Mouse (Mus musculus) liver, embryonic 11.5 days (tissue): ENCODE data around the gene Sln. TPM values are rescaled to one million over a fixed set of nuclear protein-coding genes. Genes with fewer than 3 reads are reported as not detected.

Experiments
- ATAC-seq: fragments of 200-750 bp; cut with Nextera tagmentation; replicated peaks from 2 replicates; pipeline ENCODE4 v1.8.0; 2017; ENCODE audit warnings: moderate number of reproducible peaks, mild to moderate bottlenecking, moderate TSS enrichment, moderate library complexity; ENCODE audit not compliant: low FRiP score
- DNase-seq: peaks from one replicate; pipeline ENCODE4 v3.0.0-alpha.2; 2017; ENCODE audit warnings: low spot score
- H3K27ac ChIP-seq: fragments of 300-500 bp; sonication (generic); 2 replicates; pipeline ENCODE4 v1.5.1; 2014; ENCODE audit warnings: mild to moderate bottlenecking, low read depth, low read length, control low read depth
- H3K27me3 ChIP-seq: fragments of 300-500 bp; sonication (generic); replicated peaks from 2 replicates; pipeline ENCODE4 v1.6.1; 2014; ENCODE audit warnings: low read length, mixed read lengths; ENCODE audit not compliant: control insufficient read depth, insufficient read depth
- H3K36me3 ChIP-seq: fragments of 300-500 bp; sonication (generic); 2 replicates; pipeline ENCODE4 v1.6.1; 2014; ENCODE audit warnings: mild to moderate bottlenecking, low read length, moderate library complexity, mixed read lengths; ENCODE audit not compliant: control insufficient read depth, insufficient read depth
- H3K4me1 ChIP-seq: fragments of 300-500 bp; sonication (generic); replicated peaks from 2 replicates; pipeline ENCODE4 v1.6.1; 2014; ENCODE audit warnings: low read length, mixed read lengths; ENCODE audit not compliant: control insufficient read depth, insufficient read depth
- H3K4me2 ChIP-seq: fragments of 300-500 bp; sonication (generic); 2 replicates; pipeline ENCODE4 v1.6.1; 2014; ENCODE audit warnings: mild to moderate bottlenecking, control low read depth, moderate library complexity
- H3K4me3 ChIP-seq: fragments of 300-500 bp; sonication (generic); 2 replicates; pipeline ENCODE4 v1.5.1; 2014; ENCODE audit warnings: low read depth, low read length, control low read depth
- H3K9ac ChIP-seq: fragments of 300-500 bp; sonication (generic); 2 replicates; pipeline ENCODE4 v1.6.1; 2014; ENCODE audit warnings: low read depth, low read length, control low read depth
- H3K9me3 ChIP-seq: fragments of 300-500 bp; sonication (generic); 2 replicates; pipeline ENCODE4 v1.6.1; 2016; ENCODE audit warnings: low read length, inconsistent platforms, mixed read lengths; ENCODE audit not compliant: control insufficient read depth
- WGBS: fragments of 180-500 bp; shearing (Covaris S2); extraction: QIAGEN DNeasy Blood & Tissue Kit; methylation state at CpG from one replicate; pipeline ENCODE4 v1.1.7; 2014; 5-methylcytosine and 5-hydroxymethylcytosine counted together
- polyA plus RNA-seq: library from polyadenylated mRNA; unstranded; fragments of >200 nt; fragmentation: Nextera tagmentation; extraction: Ambion mirVana; gene quantifications from 2 replicates; pipeline ENCODE4 v1.2.1, GENCODE M21; 2014

Sln gene
- polyA plus RNA-seq, 1 experiment from 2014 or later: 0.45 TPM

- Histone ChIP-seq H3K36me3 (no peaks in the 10 kb centered on the region), H3K4me2 (no peak overlapping the region), H3K4me3 (no peak overlapping the region), H3K27ac (no peak overlapping the region), H3K9me3 (no peaks in the 10 kb centered on the region), H3K27me3 (no peaks in the 10 kb centered on the region), H3K4me1 (no peaks in the 10 kb centered on the region), H3K9ac (no peak overlapping the region)
- DNase-seq: no peak
- ATAC-seq: no peak
- WGBS: 58% methylated on average over 4 of the region's 4 CpGs
Observed at GRCm38 (mm10) chr9:53835976-53836375, 14.0 kb upstream of the Sln start.

- H3K4me2 ChIP-seq: no peak overlapping the region
- no peak overlapping the region for H3K27ac ChIP-seq
- H3K4me1 ChIP-seq: no peaks in the 10 kb centered on the region
- H3K27me3 ChIP-seq: no peaks in the 10 kb centered on the region
- H3K9me3 ChIP-seq: no peaks in the 10 kb centered on the region
- H3K36me3 ChIP-seq: no peaks in the 10 kb centered on the region
- no peak for ATAC-seq
- no peak overlapping the region for H3K9ac ChIP-seq
- H3K4me3 ChIP-seq: no peak overlapping the region
- DNase-seq: no peak
- WGBS: 69% methylated on average over 8 of the region's 8 CpGs
Observed at GRCm38 (mm10) chr9:53838816-53839215, 11.1 kb upstream of the Sln start.

GRCm38 (mm10) chr9:53848548-53848947 lies 1.4 kb upstream of the Sln start:
- DNase-seq (no peak), ATAC-seq (no peak)
- Histone ChIP-seq H3K4me2 (no peak overlapping the region), H3K4me1 (no peaks in the 10 kb centered on the region), H3K27ac (no peak overlapping the region), H3K9ac (no peak overlapping the region), H3K9me3 (no peaks in the 10 kb centered on the region), H3K36me3 (no peaks in the 10 kb centered on the region), H3K4me3 (no peak overlapping the region), H3K27me3 (no peaks in the 10 kb centered on the region)
- 77% methylated on average over 8 of the region's 8 CpGs for WGBS

GRCm38 (mm10) chr9:53852158-53852557 lies 2.2 kb downstream of the Sln start:
- no peak for DNase-seq
- 81% methylated on average over 4 of the region's 4 CpGs for WGBS

GRCm38 (mm10) chr9:53853672-53854071 lies 3.7 kb downstream of the Sln start:
- no peak overlapping the region for H3K4me2 ChIP-seq
- H3K4me3 ChIP-seq: no peak overlapping the region
- H3K27me3 ChIP-seq: no peaks in the 10 kb centered on the region
- ATAC-seq (no peak), DNase-seq (no peak)
- no peak overlapping the region for H3K9ac ChIP-seq
- no peak overlapping the region for H3K27ac ChIP-seq
- H3K9me3 ChIP-seq: no peaks in the 10 kb centered on the region
- H3K36me3 ChIP-seq: no peaks in the 10 kb centered on the region
- H3K4me1 ChIP-seq: no peaks in the 10 kb centered on the region
- WGBS: 70% methylated on average over 1 of the region's 1 CpGs

More at GRCm38 (mm10) chr9:53852158-53852557, 2.2 kb downstream of the Sln start:
- no peak overlapping the region for H3K9ac ChIP-seq
- ATAC-seq: no peak
- H3K27ac ChIP-seq: no peak overlapping the region
- H3K27me3 ChIP-seq: no peaks in the 10 kb centered on the region
- H3K4me1 ChIP-seq: no peaks in the 10 kb centered on the region
- no peak overlapping the region for H3K4me3 ChIP-seq
- no peaks in the 10 kb centered on the region for H3K9me3 ChIP-seq
- no peaks in the 10 kb centered on the region for H3K36me3 ChIP-seq
- H3K4me2 ChIP-seq: no peak overlapping the region

GRCm38 (mm10) chr9:53854525-53854924 lies 4.6 kb downstream of the Sln start:
- DNase-seq (no peak), ATAC-seq (no peak)
- Histone ChIP-seq H3K4me2 (no peak overlapping the region), H3K36me3 (no peaks in the 10 kb centered on the region), H3K9me3 (no peaks in the 10 kb centered on the region), H3K4me3 (no peak overlapping the region), H3K27ac (no peak overlapping the region), H3K27me3 (no peaks in the 10 kb centered on the region), H3K4me1 (no peaks in the 10 kb centered on the region), H3K9ac (no peak overlapping the region)
- 76% methylated on average over 1 of the region's 1 CpGs for WGBS

GRCm38 (mm10) chr9:53857864-53858263 lies 7.9 kb downstream of the Sln start:
- H3K9me3 ChIP-seq: no peaks in the 10 kb centered on the region
- no peaks in the 10 kb centered on the region for H3K36me3 ChIP-seq
- DNase-seq (no peak), ATAC-seq (no peak)
- H3K9ac ChIP-seq: no peak overlapping the region
- H3K4me2 ChIP-seq: no peak overlapping the region
- 61% methylated on average over 5 of the region's 5 CpGs for WGBS
- H3K4me3 ChIP-seq: no peak overlapping the region
- no peaks in the 10 kb centered on the region for H3K27me3 ChIP-seq
- H3K27ac ChIP-seq: no peak overlapping the region
- H3K4me1 ChIP-seq: no peaks in the 10 kb centered on the region

GRCm38 (mm10) chr9:53873239-53873638 lies 23.3 kb downstream of the Sln start:
- Histone ChIP-seq H3K27me3 (no peaks in the 10 kb centered on the region), H3K36me3 (no peaks in the 10 kb centered on the region), H3K4me1 (no peaks in the 10 kb centered on the region), H3K4me2 (no peak overlapping the region), H3K4me3 (no peak overlapping the region), H3K9ac (no peak overlapping the region), H3K27ac (no peak overlapping the region), H3K9me3 (no peaks in the 10 kb centered on the region)
- WGBS: 84% methylated on average over 8 of the region's 8 CpGs
- no peak for DNase-seq
- no peak for ATAC-seq

- no peak overlapping the region for H3K9ac ChIP-seq
- no peaks in the 10 kb centered on the region for H3K27me3 ChIP-seq
Observed at GRCm38 (mm10) chr9:53877423-53877822, 27.5 kb downstream of the Sln start.

More at GRCm38 (mm10) chr9:53877423-53877822, 27.5 kb downstream of the Sln start:
- Histone ChIP-seq H3K9me3 (no peaks in the 10 kb centered on the region), H3K4me3 (no peak overlapping the region), H3K4me1 (no peaks in the 10 kb centered on the region), H3K27ac (no peak overlapping the region), H3K4me2 (no peak overlapping the region), H3K36me3 (no peaks in the 10 kb centered on the region)
- WGBS: 54% methylated on average over 2 of the region's 2 CpGs
- ATAC-seq (no peak), DNase-seq (no peak)
